ENCODE assay signal across 8 mouse cellular contexts in genomic region chrX:100774341-100774811, GRCm38 (mm10). TPM values are rescaled to one million over a fixed set of nuclear protein-coding genes. Genes with fewer than 3 reads are reported as not detected.
A peak's percentile ranks its signal among the peaks of the same experiment; 100 is the strongest.
DNase-seq lines count a peak whose midpoint lies in the region; ATAC-seq and TF ChIP-seq lines count a peak whose summit lies in the region.

No protein-coding gene starts in this region.

- peak overlapping the region; percentile 52 for H3K4me2 ChIP-seq in forebrain, embryonic 12.5 days

- peak overlapping the region; percentile 6; the same call in 1 of the 2 replicates for H3K27ac ChIP-seq in MEL (ENCODE audit: control insufficient read depth, low read depth, low read length)
- no peak overlapping the region for H3K27ac ChIP-seq in forebrain, embryonic 12.5 days
- H3K27ac ChIP-seq in limb, embryonic 10.5 days = peak overlapping the region; percentile 83
- peak overlapping the region; percentile 78 for H3K27ac ChIP-seq in midbrain, embryonic 10.5 days (replicated peaks)

- H3K4me3 ChIP-seq in MEL (ENCODE audit: control insufficient read depth in 1 of 2, insufficient read depth in 1 of 2, low read depth in 2 of 2, low read length in 2 of 2) = peak overlapping the region; percentile 85 to 91
- peak overlapping the region; percentile 36 for H3K4me3 ChIP-seq in forebrain, embryonic 12.5 days (replicated peaks)
- peak overlapping the region; percentile 53 for H3K4me3 ChIP-seq in limb, embryonic 10.5 days
- peak overlapping the region; percentile 57 for H3K4me3 ChIP-seq in midbrain, embryonic 10.5 days

- TF ChIP-seq POLR2A in MEL (IDR thresholded peaks at IDR 0.05; ENCODE audit: control insufficient read depth in 1 of 2, insufficient read depth in 1 of 2, low read depth in 1 of 2, low read length in 2 of 2, poor library complexity in 1 of 2) = no peak

- WGBS in forebrain, embryonic 12.5 days = 24% methylated on average over 22 of the region's 23 CpGs
- WGBS in limb, embryonic 10.5 days = 6% methylated on average over 22 of the region's 23 CpGs
- 17% methylated on average over 23 of the region's 23 CpGs for WGBS in midbrain, embryonic 10.5 days

- H3K9ac ChIP-seq in MEL (ENCODE audit: control insufficient read depth, low read depth, low read length, poor library complexity, severe bottlenecking) = peak overlapping the region; percentile 84
- H3K9ac ChIP-seq in forebrain, embryonic 12.5 days = peak overlapping the region; percentile 45; the same call in 1 of the 2 replicates

- peak; percentile 76 for DNase-seq in MEL (ENCODE audit: low read depth, low spot score)
- DNase-seq in adrenal gland, postnatal 4 days (ENCODE audit: low spot score in 2 of 2) = peak; percentile 32
- DNase-seq in heart, postnatal 4 days = peak; percentile 73
- peak; percentile 69 for DNase-seq in limb, embryonic 10.5 days (ENCODE audit: low spot score)
- DNase-seq in midbrain, embryonic 10.5 days (ENCODE audit: low spot score) = peak; percentile 68
- peak; percentile 37 to 71 for DNase-seq in spleen, adult 18-20 months
- no peak for DNase-seq in right cerebral cortex, postnatal 25 days

- no peaks in the 10 kb centered on the region; the same call in 1 of the 2 replicates for H3K79me2 ChIP-seq in MEL (ENCODE audit: control insufficient read depth, insufficient read depth, low read length, poor library complexity)

- H3K4me1 ChIP-seq in MEL (ENCODE audit: control insufficient read depth in 1 of 2, insufficient read depth in 2 of 2, low read length in 2 of 2) = no peaks in the 10 kb centered on the region; a peak in 1 of 4 replicates
- peaks cover 5% of the 10 kb centered on the region for H3K4me1 ChIP-seq in forebrain, embryonic 12.5 days
- 0 out of 2 replicates have a peak, but pooled peaks cover 9% of the 10 kb centered on the region for H3K4me1 ChIP-seq in limb, embryonic 10.5 days
- H3K4me1 ChIP-seq in midbrain, embryonic 10.5 days = peaks cover 12% of the 10 kb centered on the region

- no peak for TF ChIP-seq EP300 in MEL (IDR thresholded peaks at IDR 0.05; ENCODE audit: low read depth in 1 of 2, low read length in 2 of 2)

- no peak for ATAC-seq in forebrain, embryonic 12.5 days (ENCODE audit: low FRiP score)

- peak; percentile 38 to 68 (median 57) for TF ChIP-seq CTCF in MEL (IDR thresholded peaks at IDR 0.05 in 2 of 3, conservative IDR thresholded peaks at IDR 0.05 in 1 of 3; ENCODE audit: control insufficient read depth in 1 of 3, insufficient read depth in 1 of 3, low read depth in 2 of 3, low read length in 3 of 3, poor library complexity in 1 of 3, severe bottlenecking in 1 of 3)

- no peaks in the 10 kb centered on the region for H3K9me3 ChIP-seq in MEL (replicated peaks; ENCODE audit: insufficient read depth, low read length)
- no peaks in the 10 kb centered on the region for H3K9me3 ChIP-seq in forebrain, embryonic 12.5 days
- no peaks in the 10 kb centered on the region for H3K9me3 ChIP-seq in limb, embryonic 10.5 days (replicated peaks)
- no peaks in the 10 kb centered on the region for H3K9me3 ChIP-seq in midbrain, embryonic 10.5 days (replicated peaks)

- TF ChIP-seq RAD21 in MEL (IDR thresholded peaks at IDR 0.05; ENCODE audit: low read depth, low read length) = peak; percentile 33

- no peaks in the 10 kb centered on the region for H3K27me3 ChIP-seq in MEL (ENCODE audit: control insufficient read depth in 1 of 2, insufficient read depth in 2 of 2, low read length in 2 of 2)
- peaks cover 1% of the 10 kb centered on the region; the same call in 1 of the 2 replicates for H3K27me3 ChIP-seq in forebrain, embryonic 12.5 days
- peaks cover 89% of the 10 kb centered on the region for H3K27me3 ChIP-seq in limb, embryonic 10.5 days (ENCODE audit: low read depth, poor library complexity, severe bottlenecking)
- peaks cover 55% of the 10 kb centered on the region for H3K27me3 ChIP-seq in midbrain, embryonic 10.5 days (ENCODE audit: low read depth, poor library complexity, severe bottlenecking)

- H3K36me3 ChIP-seq in MEL (ENCODE audit: control insufficient read depth in 1 of 2, insufficient read depth in 2 of 2, low read length in 2 of 2) = no peaks in the 10 kb centered on the region
- no peaks in the 10 kb centered on the region for H3K36me3 ChIP-seq in forebrain, embryonic 12.5 days (replicated peaks)
- H3K36me3 ChIP-seq in limb, embryonic 10.5 days = no peaks in the 10 kb centered on the region
- H3K36me3 ChIP-seq in midbrain, embryonic 10.5 days = no peaks in the 10 kb centered on the region

TF ChIP-seq in MEL, 35 proteins besides CTCF, POLR2A, EP300 and RAD21:
- TF ChIP-seq SMC3 (IDR thresholded peaks at IDR 0.05; ENCODE audit: low read depth, low read length) = peak; percentile 46
- no peak for TF ChIP-seq NRF1 (IDR thresholded peaks at IDR 0.05; ENCODE audit: insufficient read depth, low read depth, low read length, poor library complexity, severe bottlenecking)

RNA-seq across cellular contexts. Expression of gene Dlg3, which starts 6.9 kb away (rescaled TPM):
- 2.2 and 2.4 TPM in 2 replicates for total RNA-seq in MEL (2012; rRNA removed)
- 1 to 10 TPM in 1 of 2 experiments, not detected in 1; 2.8 TPM for polyA plus RNA-seq in MEL (2012; ENCODE audit: insufficient read depth in 1 of 2, insufficient read length in 2 of 2, low read depth in 1 of 2, low replicate concordance in 2 of 2, missing spikeins in 1 of 2)
- total RNA-seq in adrenal gland, postnatal 4 days (2021) = 10 to 100 TPM; 33.8 to 35.1 TPM
- 19.0 and 24.5 TPM in 2 replicates for polyA plus RNA-seq in forebrain, embryonic 12.5 days (2016; fragmentation: Nextera tagmentation; extraction: Ambion mirVana)
- total RNA-seq in heart, postnatal 4 days (2021) = 1 to 10 TPM; 4.6 to 5.3 TPM
- 15.7 and 17.4 TPM in 2 replicates for polyA plus RNA-seq in limb, embryonic 10.5 days (2016; fragmentation: Nextera tagmentation; extraction: Ambion mirVana)
- polyA plus RNA-seq in midbrain, embryonic 10.5 days (2016; fragmentation: Nextera tagmentation; extraction: Ambion mirVana) = 13.8 and 14.9 TPM in 2 replicates

RNA-seq across cellular contexts. Expression of gene Gdpd2, which starts 44.7 kb away (rescaled TPM):
- total RNA-seq in MEL (2012; rRNA removed) = not detected in 2 replicates
- polyA plus RNA-seq in MEL (2012; ENCODE audit: insufficient read depth in 1 of 2, insufficient read length in 2 of 2, low read depth in 1 of 2, low replicate concordance in 2 of 2, missing spikeins in 1 of 2) = not detected
- 1 to 10 TPM; 2.8 to 3.1 TPM for total RNA-seq in adrenal gland, postnatal 4 days (2021)
- polyA plus RNA-seq in forebrain, embryonic 12.5 days (2016; fragmentation: Nextera tagmentation; extraction: Ambion mirVana) = 8.8 and 9.5 TPM in 2 replicates
- under 1 TPM; 0.32 to 0.41 TPM for total RNA-seq in heart, postnatal 4 days (2021)
- polyA plus RNA-seq in limb, embryonic 10.5 days (2016; fragmentation: Nextera tagmentation; extraction: Ambion mirVana) = 1.4 and 1.5 TPM in 2 replicates
- polyA plus RNA-seq in midbrain, embryonic 10.5 days (2016; fragmentation: Nextera tagmentation; extraction: Ambion mirVana) = 10.8 and 14.8 TPM in 2 replicates

Comparison
In these comparisons a context has a peak if more than half of its experiments do, and no peak if none do; other contexts are left out.
1. H3K4me3 ChIP-seq: peak in every context shown above with its lines; median percentile 88 in MEL; 57 in midbrain, embryonic 10.5 days; 53 in limb, embryonic 10.5 days; 36 in forebrain, embryonic 12.5 days.